ENCODE assay signal across 13 mouse cellular contexts in genomic region chr14:25325887-25326286, GRCm38 (mm10).
"Had no signal": no experiment of that assay in that cellular context is flagged by ENCODE, and none has a peak within 500 bp of the region (broad histone marks: within the 10 kb centered on the region; RNA-seq: fewer than 3 reads in every experiment).

No protein-coding gene starts in this region.

- H3K9ac ChIP-seq: kidney, embryonic 15.5 days; limb, embryonic 15.5 days; liver, embryonic 13.5 days; midbrain, embryonic 15.5 days; neural tube, embryonic 12.5 days had no signal

- H3K4me1 ChIP-seq: liver, embryonic 13.5 days had no signal

- ATAC-seq: midbrain, embryonic 15.5 days had no signal

- H3K9me3 ChIP-seq: kidney, embryonic 15.5 days; limb, embryonic 15.5 days; liver, embryonic 13.5 days; midbrain, embryonic 10.5 days; midbrain, embryonic 15.5 days; neural tube, embryonic 12.5 days had no signal

- H3K36me3 ChIP-seq: kidney, embryonic 15.5 days; limb, embryonic 15.5 days; liver, embryonic 13.5 days; midbrain, embryonic 10.5 days; midbrain, embryonic 15.5 days; neural tube, embryonic 12.5 days had no signal

- H3K4me2 ChIP-seq: kidney, embryonic 15.5 days; limb, embryonic 15.5 days; liver, embryonic 13.5 days; midbrain, embryonic 15.5 days; neural tube, embryonic 12.5 days had no signal

- H3K27ac ChIP-seq: kidney, embryonic 15.5 days; limb, embryonic 15.5 days; liver, embryonic 13.5 days; midbrain, embryonic 10.5 days; midbrain, embryonic 15.5 days; neural tube, embryonic 12.5 days had no signal

- H3K27me3 ChIP-seq: kidney, embryonic 15.5 days; limb, embryonic 15.5 days; liver, embryonic 13.5 days; midbrain, embryonic 15.5 days; neural tube, embryonic 12.5 days had no signal

- DNase-seq: kidney, adult 18-20 months; kidney, postnatal 14 days; liver, embryonic 13.5 days; lung, adult 18-20 months; retina, postnatal 1 day; right cerebral cortex, postnatal 4 days; thymus, adult 18-20 months; thymus, postnatal 36 days had no signal

- H3K4me3 ChIP-seq: kidney, embryonic 15.5 days; limb, embryonic 15.5 days; liver, embryonic 13.5 days; midbrain, embryonic 10.5 days; midbrain, embryonic 15.5 days; neural tube, embryonic 12.5 days had no signal
